Mouse (Mus musculus): Measurements from ENCODE around the gene Trp53rka.

Trp53rka gene

DNA sequence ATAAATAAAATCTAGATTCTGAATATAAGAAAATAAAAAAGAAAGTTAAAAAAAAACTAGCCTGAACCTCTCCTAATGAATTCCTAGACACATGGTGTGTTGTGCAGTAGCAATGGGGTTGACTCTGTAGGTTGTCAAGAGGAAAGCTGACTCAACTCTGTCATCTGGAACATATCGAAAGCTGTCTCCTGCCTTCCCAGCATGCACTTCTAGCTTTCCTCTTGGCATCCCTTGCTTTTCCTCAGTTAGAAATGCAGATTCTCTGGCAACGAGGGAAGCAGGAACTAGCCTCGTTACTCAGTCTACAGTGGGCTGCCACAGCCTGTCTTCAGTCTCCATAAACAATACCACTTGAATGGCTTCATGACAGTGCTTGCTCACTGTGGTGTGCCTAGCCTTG is 7.3 kb downstream of the Trp53rka start:
- DNase-seq (ENCODE audit: low spot score), result no peak

DNA sequence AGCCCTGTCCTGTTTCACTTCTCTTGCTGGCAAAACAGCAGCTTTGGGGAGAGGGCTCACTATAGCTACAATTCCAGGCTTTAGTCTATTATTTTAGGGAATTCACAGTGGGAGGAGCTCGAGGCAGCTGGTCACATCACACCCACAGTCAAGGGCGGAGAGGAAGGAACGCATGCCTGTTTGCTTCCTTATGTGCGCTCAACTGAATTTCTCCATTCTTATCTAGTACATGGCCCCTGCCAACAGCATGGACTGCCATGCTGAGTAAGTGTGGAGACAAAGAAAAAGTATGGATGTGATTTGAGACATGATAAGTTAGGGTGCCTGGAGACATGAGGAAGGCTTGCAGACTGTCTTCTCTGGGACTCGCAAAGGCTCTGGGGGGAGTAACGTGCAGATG is 9.0 kb downstream of the Trp53rka start:
- DNase-seq (ENCODE audit: low spot score), result no peak

DNA sequence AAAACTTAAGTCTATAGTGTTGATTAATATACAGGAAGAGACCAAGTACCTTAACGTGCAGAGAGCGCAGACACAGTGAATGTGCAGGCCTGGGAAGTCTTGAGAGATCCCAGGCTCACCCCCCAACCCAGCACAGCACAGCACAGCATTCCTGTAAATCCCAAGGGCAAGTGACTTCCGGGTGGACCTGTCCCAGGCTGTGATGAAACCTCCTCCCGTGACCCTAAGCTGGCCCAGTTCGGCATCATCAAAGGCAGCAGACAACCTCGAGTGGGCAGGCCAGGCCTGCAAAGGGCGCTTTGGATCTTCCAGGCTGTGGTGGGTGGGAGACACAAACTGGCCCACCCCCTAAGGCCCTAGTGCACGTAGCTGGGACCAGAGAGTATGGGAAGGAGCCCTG is 11.1 kb downstream of the Trp53rka start:
- DNase-seq (ENCODE audit: low spot score), result no peak

DNA sequence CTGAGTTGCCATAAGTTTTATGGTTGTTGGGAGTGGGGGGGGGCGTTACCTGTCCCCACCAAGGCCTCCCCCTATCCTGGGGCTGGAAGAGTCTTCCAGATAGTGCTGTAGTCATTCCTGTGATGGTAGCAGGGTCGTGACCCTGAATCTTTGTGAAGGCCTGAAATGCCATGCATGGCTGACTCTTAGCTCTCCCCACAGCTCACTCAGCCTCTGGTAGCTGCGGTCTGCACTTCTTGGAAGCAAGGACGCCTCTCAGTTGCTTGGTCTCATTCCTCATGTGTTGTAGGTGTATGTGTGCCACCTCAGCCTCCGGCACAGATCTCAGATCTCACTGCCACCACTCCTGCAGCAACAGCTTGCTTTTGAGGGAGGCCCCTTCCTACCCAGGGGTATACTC is 17.3 kb downstream of the Trp53rka start:
- DNase-seq (ENCODE audit: low spot score), result no peak

DNA sequence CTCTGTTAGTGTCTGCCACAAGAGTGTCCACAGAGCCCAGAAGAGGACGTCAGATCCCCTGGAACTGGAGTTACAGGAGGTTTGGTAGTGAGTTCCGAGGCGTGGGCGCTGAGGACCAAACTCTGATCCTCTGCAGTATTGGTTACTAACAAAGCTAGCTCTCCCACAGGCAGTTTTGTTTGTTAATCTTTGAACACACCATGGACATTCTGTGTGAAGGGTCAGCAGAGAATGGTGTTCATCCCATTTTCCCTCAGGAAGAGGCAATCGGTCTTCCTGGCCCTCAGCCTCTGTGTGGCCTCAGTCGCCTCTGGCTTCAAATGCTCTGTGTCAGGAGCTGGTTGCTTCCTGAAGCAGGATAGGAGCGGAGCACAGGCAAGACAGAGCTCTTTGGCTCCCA is 17.7 kb downstream of the Trp53rka start:
- DNase-seq (ENCODE audit: low spot score), result no peak

DNA sequence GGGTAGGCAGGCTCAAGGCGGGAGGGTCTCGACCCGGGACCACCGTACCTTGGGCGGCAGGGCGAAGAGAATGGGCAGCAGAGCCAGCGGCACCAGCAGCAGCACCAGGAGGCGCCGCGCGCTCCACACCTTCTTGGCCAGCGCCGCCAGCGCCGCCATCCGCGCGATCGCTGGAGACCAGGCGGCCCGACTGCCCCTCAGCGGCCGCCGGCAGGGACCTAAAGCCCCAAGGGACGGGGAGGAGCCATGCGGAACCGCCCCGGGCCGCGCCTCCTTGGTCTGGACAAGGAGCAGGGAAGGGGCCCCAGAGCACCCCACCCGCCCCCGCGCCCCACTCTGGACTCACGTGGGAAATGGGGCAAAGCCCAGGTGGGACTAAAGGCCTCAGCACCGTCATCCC is 20.1 kb downstream of the Trp53rka start, which contains the start of gene Slc13a3:
Gene Slc13a3, minus strand, starts transcription at position 228 of the 400 bp plus-strand sequence.
- DNase-seq (ENCODE audit: low spot score), result no peak

DNA sequence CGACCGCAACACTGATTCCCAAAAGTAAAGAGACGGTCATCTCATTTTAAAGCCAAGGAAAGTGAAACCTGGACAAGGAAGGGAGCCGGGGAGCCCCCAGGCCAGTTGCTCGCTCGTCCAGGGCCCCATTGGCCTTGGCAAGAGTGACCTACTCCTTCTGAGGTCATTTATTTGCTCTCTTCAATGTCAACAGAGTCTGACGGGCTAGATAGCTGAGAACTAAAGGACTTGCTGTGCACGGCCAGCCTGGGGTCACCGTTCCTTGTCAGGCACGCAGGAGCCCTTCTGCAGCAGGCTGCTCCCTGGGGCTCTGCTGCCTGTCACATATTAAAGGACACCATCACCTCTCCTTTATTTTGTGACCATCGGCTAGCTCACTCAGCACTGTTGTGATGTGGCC is 21.2 kb downstream of the Trp53rka start:
- DNase-seq (ENCODE audit: low spot score), result no peak

DNA sequence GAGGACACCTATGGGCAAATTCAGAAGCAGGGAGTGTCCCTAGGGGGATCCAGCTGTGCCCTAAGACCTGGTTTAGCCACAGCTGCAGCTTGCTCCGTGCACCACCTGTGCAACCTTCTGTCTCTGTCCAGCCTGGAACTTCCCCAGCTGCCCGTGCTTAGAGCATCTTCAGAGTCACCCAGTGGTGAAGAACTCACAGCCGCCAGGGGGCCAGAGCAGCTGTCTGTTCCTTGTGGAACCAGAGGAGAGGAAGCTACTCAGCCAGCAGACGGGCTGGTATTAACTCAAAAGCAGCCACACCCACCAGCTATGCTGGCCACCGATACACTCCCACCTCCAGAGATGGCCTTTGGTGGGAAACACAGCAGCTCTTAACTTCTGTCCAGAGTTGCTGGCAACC is 23.0 kb downstream of the Trp53rka start:
- DNase-seq (ENCODE audit: low spot score), result no peak

DNA sequence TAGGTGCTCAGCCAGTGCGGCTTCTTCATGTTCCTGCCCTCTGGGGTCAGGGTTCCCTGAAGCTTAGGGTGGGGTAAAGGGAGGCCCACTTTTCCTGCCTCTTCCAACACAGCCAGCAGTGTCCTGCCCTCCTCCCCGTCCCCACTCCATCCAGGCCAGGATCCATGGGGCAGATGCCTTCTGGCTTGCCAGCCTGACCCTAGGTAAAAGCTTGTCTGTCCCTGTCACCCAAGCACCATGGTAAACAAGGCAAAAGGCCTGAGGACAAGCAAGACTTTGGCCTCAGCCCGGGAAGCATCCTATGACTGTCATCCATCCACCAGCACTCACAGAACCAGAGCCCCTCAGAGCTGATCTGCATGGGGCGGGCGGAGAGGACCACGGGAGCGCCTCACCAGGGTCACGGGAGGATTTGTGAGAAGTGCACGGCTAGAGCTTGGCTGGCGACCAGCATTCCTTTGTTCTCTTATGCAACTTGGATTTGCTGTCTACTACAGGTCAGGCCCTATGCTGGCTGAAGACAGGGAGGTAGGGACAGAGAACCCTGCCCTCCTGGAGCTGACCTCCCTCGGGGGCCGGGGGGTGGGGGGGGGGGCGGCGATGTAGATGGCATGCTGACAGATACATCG is 25.2 kb downstream of the Trp53rka start:
- DNase-seq (ENCODE audit: low spot score), result no peak

DNA sequence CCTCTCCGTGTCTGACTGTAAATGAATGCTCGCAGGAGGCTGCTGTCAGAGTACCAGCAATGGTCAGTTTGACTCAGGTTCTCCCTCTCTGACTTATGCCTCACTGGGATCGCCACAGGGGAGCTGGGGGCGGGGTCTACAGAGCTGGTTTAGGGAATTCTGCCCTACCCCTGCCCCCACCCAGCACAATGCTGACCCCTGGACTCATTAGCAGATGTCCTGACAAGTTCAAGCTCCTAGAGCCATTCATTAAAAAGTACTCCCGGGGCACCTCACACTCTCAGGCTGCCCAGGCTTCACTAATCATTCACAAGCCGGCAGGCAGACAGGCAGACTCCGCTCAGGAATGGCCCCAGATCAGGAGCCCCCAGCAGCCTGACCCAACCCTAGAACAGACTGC is 33.5 kb downstream of the Trp53rka start:
- no peak for DNase-seq (ENCODE audit: low spot score)

DNA sequence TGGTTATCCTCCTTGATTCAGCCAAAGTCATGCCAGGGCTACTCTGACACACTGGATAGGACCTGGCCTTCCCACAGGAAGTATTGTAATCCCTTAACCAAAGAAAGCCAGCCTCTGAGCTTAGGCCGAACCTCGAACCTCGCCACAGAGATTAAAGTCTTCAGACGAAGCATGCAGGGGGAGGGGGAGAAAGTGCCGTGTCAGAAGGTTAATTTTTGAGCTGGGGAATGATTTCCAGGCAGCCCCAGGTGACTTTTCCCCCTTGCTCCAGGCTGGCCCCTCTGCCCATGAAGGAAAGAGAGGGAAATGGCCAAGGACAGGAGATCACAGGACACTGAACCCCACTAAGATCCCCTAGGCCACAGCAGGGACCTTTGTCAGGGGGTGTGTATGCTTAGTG is 34.9 kb downstream of the Trp53rka start:
- DNase-seq (ENCODE audit: low spot score), result no peak

DNA sequence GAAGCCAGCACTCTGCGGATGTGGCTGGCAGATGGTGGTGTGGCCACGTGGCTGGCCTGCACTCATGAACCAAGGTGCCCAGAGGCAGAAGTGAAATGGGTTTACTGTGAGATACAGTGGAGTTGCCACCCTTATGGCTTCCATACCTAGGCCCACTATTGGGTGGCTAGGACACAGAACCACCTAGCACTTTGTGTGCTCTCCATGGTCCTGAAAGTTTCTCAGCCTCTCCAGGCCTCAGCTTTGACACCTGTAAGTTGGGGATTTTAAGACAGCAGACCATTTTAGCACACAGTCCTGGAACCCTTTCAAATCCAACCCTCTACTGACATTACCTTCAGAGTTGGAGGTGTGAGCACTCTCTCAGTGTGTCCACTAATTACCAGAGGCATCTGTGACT is 36.4 kb downstream of the Trp53rka start:
- no peak for DNase-seq (ENCODE audit: low spot score)

DNA sequence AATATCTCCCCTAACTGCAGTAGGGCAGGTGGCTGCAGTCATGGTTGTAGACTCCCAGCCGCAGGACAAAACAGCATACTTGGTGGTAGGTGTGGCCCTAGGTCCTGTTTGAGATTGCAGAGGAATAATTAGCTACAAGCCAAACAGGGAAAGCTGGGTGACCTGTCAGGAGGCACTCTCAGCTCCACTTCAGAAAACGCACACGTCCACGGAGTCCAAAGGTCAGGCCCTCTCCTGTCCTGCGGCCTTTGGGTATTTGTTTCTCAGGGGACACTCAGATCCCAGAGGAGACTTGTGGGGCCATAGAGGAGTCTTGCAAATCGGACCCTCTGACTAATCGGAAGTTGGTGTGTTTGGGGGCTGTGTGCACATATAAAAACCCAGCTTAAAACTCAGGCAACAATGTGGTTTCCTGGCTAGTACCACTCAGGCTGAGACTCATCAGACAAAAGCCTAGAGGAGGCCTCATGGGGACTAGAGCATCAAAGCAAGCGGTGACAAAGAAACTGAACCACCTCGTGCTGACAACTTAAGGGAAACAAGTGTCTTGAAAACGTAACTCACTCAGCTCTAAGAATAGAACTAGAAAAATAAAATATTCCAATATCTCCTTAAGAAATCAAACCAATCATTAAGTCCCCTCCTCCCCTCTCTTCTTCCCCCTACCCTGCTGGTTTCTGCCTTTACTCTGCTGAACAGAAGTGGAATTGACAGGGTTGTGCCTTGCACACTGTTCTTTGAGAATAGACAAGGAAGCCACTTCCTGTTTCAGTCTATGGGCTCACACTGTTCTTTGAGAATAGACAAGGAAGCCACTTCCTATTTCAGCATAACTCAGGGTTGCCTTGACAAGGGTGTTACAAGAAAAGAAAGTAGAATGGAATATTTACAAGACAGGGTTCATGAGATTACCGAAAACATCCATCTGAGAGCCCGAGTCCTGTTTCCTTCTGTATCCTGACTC is 40.1 kb downstream of the Trp53rka start:
- DNase-seq (ENCODE audit: low spot score), result no peak

DNA sequence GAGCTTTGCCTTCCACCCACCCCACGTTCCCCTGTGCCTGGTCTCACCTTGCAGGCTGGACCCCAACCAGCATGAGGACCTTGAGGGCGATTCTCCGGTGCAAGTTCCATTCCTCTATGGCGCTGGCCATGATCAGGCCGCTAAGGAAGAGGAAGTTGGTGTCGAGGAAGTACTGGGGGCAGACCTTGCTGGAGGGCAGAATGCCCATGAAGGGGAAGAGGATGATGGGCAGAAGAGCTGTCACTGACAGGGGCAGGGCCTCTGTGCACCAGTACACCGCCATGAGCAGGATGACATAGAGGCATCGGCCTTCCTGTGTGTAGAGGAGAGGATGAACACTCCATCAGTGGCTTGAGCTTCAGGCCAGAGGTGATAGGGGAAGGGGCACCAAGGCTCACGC is 44.6 kb downstream of the Trp53rka start:
- DNase-seq (ENCODE audit: low spot score), result no peak

DNA sequence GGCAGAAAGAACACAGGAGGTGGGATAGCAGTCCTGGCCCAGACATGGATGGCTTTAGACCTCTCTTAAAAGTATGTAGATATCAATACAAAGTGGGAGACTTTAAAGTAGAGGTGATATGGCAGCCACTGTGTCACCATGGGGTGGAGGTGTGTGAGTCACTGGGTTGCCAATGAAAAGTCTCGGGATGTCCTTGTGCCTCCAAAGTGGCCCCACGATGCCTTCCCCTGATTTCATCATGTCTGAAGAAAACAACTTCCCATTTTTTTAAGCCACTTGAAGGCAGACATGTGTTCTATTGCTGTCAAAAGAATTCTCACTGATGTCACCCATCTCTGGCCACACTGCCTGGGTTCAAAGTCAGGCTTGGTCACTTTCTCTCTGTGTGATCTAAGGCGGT is 48.3 kb downstream of the Trp53rka start:
- no peak for DNase-seq (ENCODE audit: low spot score)

DNA sequence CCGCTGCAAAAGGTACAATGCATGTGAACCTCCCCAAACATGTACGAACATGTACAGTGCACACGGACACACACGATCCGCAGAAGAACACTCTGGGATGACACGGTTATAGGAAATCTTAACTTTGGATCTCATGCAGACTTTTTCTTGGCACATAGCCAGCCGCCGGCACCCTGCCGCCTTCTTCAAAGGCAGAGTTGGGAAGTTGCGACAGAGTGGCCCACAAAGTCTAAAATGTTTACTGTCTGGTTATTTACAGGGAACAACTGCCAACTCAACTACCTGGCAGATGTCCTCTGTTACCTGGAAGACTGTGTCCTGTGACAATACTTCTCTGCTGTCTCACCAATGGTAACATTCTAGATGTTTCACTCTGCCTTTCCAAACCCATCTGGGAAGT is 50.1 kb downstream of the Trp53rka start:
- DNase-seq (ENCODE audit: low spot score), result peak; percentile 6

DNA sequence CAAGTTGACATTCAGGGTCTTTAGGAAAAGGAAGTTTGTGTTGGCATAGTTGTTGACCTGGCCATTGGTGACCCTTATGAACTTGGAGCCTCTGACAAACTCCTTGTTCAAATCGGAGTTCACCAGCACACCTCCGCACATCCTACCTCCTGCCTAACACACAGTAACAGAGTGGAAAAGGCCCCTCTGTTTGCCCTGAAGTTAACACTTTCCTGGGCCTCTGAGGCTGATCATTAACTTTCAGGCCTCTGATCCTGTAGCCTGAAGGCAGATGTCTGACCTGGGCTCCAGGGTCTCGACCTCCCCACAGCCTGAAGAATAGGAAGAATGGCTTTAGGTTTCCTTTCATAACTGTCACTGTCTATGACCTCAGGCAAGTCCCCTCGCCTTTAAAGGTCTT is 51.5 kb downstream of the Trp53rka start:
- no peak for DNase-seq (ENCODE audit: low spot score)

Measured in ovary, postnatal 14 days (tissue).